Comparison of ENCODE assay signal across 9 mouse cellular contexts in genomic region chr10:85464152-85464551, GRCm38 (mm10).
A peak's percentile ranks its signal among the peaks of the same experiment; 100 is the strongest.
DNase-seq lines count a peak whose midpoint lies in the region; ATAC-seq and TF ChIP-seq lines count a peak whose summit lies in the region.
"Had no signal": no experiment of that assay in that cellular context is flagged by ENCODE, and none has a peak within 500 bp of the region (broad histone marks: within the 10 kb centered on the region; RNA-seq: fewer than 3 reads in every experiment).

No protein-coding gene starts in this region.

- H3K9ac ChIP-seq in forebrain, embryonic 15.5 days (replicated peaks) = no peak overlapping the region
- no peak overlapping the region for H3K9ac ChIP-seq in forebrain, embryonic 11.5 days (ENCODE audit: low read length)
- no peak overlapping the region for H3K9ac ChIP-seq in midbrain, embryonic 13.5 days (replicated peaks)
- H3K9ac ChIP-seq in midbrain, postnatal 0 days (replicated peaks; ENCODE audit: low read length, poor library complexity, severe bottlenecking) = no peak overlapping the region
- H3K9ac ChIP-seq: heart, embryonic 15.5 days had no signal

- H3K9me3 ChIP-seq in forebrain, embryonic 15.5 days = no peaks in the 10 kb centered on the region
- H3K9me3 ChIP-seq in forebrain, embryonic 11.5 days (ENCODE audit: control insufficient read depth, low read length) = no peaks in the 10 kb centered on the region
- H3K9me3 ChIP-seq in midbrain, embryonic 13.5 days = no peaks in the 10 kb centered on the region
- H3K9me3 ChIP-seq in midbrain, embryonic 10.5 days (replicated peaks) = no peaks in the 10 kb centered on the region
- H3K9me3 ChIP-seq in midbrain, postnatal 0 days (ENCODE audit: low read length) = no peaks in the 10 kb centered on the region
- H3K9me3 ChIP-seq: heart, embryonic 15.5 days had no signal

- peak; percentile 65 for ATAC-seq in forebrain, embryonic 15.5 days (replicated peaks)
- no peak for ATAC-seq in forebrain, embryonic 11.5 days (replicated peaks; ENCODE audit: low FRiP score)
- ATAC-seq in midbrain, embryonic 13.5 days = no peak
- ATAC-seq in midbrain, postnatal 0 days (ENCODE audit: low FRiP score) = no peak
- no peak for ATAC-seq in CD4-positive, CD25-positive, alpha-beta regulatory T cell, adult 4 months

- peaks cover 49% of the 10 kb centered on the region for H3K4me1 ChIP-seq in forebrain, embryonic 15.5 days
- H3K4me1 ChIP-seq in forebrain, embryonic 11.5 days (replicated peaks; ENCODE audit: control insufficient read depth, insufficient read depth, low read length) = no peaks in the 10 kb centered on the region
- H3K4me1 ChIP-seq in midbrain, embryonic 13.5 days (replicated peaks) = peaks cover 38% of the 10 kb centered on the region
- peaks cover 29% of the 10 kb centered on the region for H3K4me1 ChIP-seq in midbrain, embryonic 10.5 days
- peaks cover 14% of the 10 kb centered on the region; the same call in 1 of the 2 replicates for H3K4me1 ChIP-seq in midbrain, postnatal 0 days (ENCODE audit: insufficient read depth, low read length)
- H3K4me1 ChIP-seq: heart, embryonic 15.5 days had no signal

- 25% methylated on average over 6 of the region's 6 CpGs for WGBS in forebrain, embryonic 15.5 days
- WGBS in forebrain, embryonic 11.5 days = 55% methylated on average over 6 of the region's 6 CpGs
- 37% methylated on average over 6 of the region's 6 CpGs for WGBS in midbrain, embryonic 13.5 days
- 54% methylated on average over 6 of the region's 6 CpGs for WGBS in midbrain, embryonic 10.5 days
- 37% methylated on average over 6 of the region's 6 CpGs for WGBS in midbrain, postnatal 0 days

- no peak overlapping the region for H3K4me2 ChIP-seq in forebrain, embryonic 15.5 days (replicated peaks)
- H3K4me2 ChIP-seq in forebrain, embryonic 11.5 days (ENCODE audit: low read depth, low read length, severe bottlenecking) = no peak overlapping the region
- H3K4me2 ChIP-seq in midbrain, embryonic 13.5 days (replicated peaks) = no peak overlapping the region
- no peak overlapping the region for H3K4me2 ChIP-seq in midbrain, postnatal 0 days (ENCODE audit: low read depth, low read length, poor library complexity, severe bottlenecking)
- H3K4me2 ChIP-seq: heart, embryonic 15.5 days had no signal

- H3K36me3 ChIP-seq in forebrain, embryonic 15.5 days = no peaks in the 10 kb centered on the region
- H3K36me3 ChIP-seq in forebrain, embryonic 11.5 days (ENCODE audit: control insufficient read depth, insufficient read depth, low read length) = no peaks in the 10 kb centered on the region
- no peaks in the 10 kb centered on the region for H3K36me3 ChIP-seq in midbrain, embryonic 13.5 days
- H3K36me3 ChIP-seq in midbrain, embryonic 10.5 days = no peaks in the 10 kb centered on the region
- H3K36me3 ChIP-seq in midbrain, postnatal 0 days (ENCODE audit: insufficient read depth, low read length) = no peaks in the 10 kb centered on the region
- H3K36me3 ChIP-seq: heart, embryonic 15.5 days had no signal

- no peak for DNase-seq in forebrain, embryonic 11.5 days (ENCODE audit: low spot score)
- no peak for DNase-seq in midbrain, embryonic 10.5 days (ENCODE audit: low spot score)
- DNase-seq in gastrocnemius, postnatal 10 days = peak; percentile 21
- peak; percentile 71 for DNase-seq in midbrain, postnatal 0 days (ENCODE audit: low spot score)
- no peak for DNase-seq in layer of hippocampus, adult 11-12 months (ENCODE audit: low spot score)

- H3K27me3 ChIP-seq in forebrain, embryonic 15.5 days = no peaks in the 10 kb centered on the region
- no peaks in the 10 kb centered on the region for H3K27me3 ChIP-seq in forebrain, embryonic 11.5 days (ENCODE audit: control insufficient read depth, insufficient read depth, low read length)
- no peaks in the 10 kb centered on the region for H3K27me3 ChIP-seq in midbrain, embryonic 13.5 days
- H3K27me3 ChIP-seq in midbrain, embryonic 10.5 days (ENCODE audit: low read depth, poor library complexity, severe bottlenecking) = no peaks in the 10 kb centered on the region
- H3K27me3 ChIP-seq in midbrain, postnatal 0 days (ENCODE audit: insufficient read depth, low read length) = no peaks in the 10 kb centered on the region

- 0 out of 2 replicates have a peak overlapping the region, but pooled peaks have one; percentile 16 for H3K27ac ChIP-seq in forebrain, embryonic 15.5 days (replicated peaks)
- H3K27ac ChIP-seq in forebrain, embryonic 11.5 days (ENCODE audit: low read depth, low read length) = no peak overlapping the region
- peak overlapping the region; percentile 40 for H3K27ac ChIP-seq in midbrain, embryonic 13.5 days
- H3K27ac ChIP-seq in midbrain, embryonic 10.5 days (replicated peaks) = no peak overlapping the region
- no peak overlapping the region for H3K27ac ChIP-seq in midbrain, postnatal 0 days (ENCODE audit: low read depth, low read length)
- H3K27ac ChIP-seq: heart, embryonic 15.5 days had no signal

- peak; percentile 24; the same call in 1 of the 2 replicates for TF ChIP-seq CTCF in midbrain, postnatal 0 days (IDR thresholded peaks at IDR 0.05)

- H3K4me3 ChIP-seq in forebrain, embryonic 15.5 days = no peak overlapping the region
- no peak overlapping the region for H3K4me3 ChIP-seq in forebrain, embryonic 11.5 days (ENCODE audit: low read depth, low read length)
- H3K4me3 ChIP-seq in midbrain, embryonic 13.5 days (replicated peaks) = no peak overlapping the region
- no peak overlapping the region for H3K4me3 ChIP-seq in midbrain, embryonic 10.5 days
- H3K4me3 ChIP-seq in midbrain, postnatal 0 days (ENCODE audit: low read depth, low read length) = no peak overlapping the region
- H3K4me3 ChIP-seq: heart, embryonic 15.5 days had no signal

Comparison
In these comparisons a context has a peak if more than half of its experiments do, and no peak if none do; other contexts are left out.
1. H3K27ac ChIP-seq: peak in forebrain, embryonic 15.5 days (single experiment) and midbrain, embryonic 13.5 days (single experiment); none in forebrain, embryonic 11.5 days (single experiment), midbrain, embryonic 10.5 days (single experiment) and midbrain, postnatal 0 days (single experiment).
2. DNase-seq: peak in gastrocnemius, postnatal 10 days (single experiment) and midbrain, postnatal 0 days (single experiment); none in forebrain, embryonic 11.5 days (single experiment), midbrain, embryonic 10.5 days (single experiment) and layer of hippocampus, adult 11-12 months (single experiment).